Mouse (Mus musculus) liver, postnatal 0 days (tissue): ENCODE data around the gene Map3k7.

Source experiments
- CTCF ChIP-seq: sonication (generic); IDR thresholded peaks from 2 replicates; pipeline ENCODE4 v1.5.1; 2016; ENCODE audit warnings: antibody characterized with exemption, low read depth
- EP300 ChIP-seq: IDR thresholded peaks from 2 replicates; pipeline ENCODE4 v1.6.1; 2016; ENCODE audit warnings: antibody characterized with exemption, low read depth, mild to moderate bottlenecking

DNA sequence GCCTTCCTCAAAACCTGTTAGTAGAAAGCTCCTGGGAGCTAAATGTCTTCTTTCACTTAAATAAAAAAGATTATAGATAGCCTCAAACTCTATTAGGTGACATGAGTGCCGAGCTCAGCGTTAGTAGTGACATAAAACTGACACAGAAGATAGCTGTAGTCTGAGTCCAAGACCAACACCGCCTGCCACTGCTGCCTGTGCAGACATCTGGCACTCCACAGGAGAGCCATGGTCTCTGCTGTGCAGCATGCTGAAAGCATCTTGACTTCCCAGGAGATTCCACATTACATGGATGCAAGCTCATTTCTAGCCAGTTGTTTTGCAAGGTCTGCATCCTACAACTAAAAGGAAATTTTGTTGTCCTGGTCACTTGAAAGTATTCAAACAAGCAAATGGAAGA, 57.2 kb downstream of the Map3k7 start:
- no peak for TF ChIP-seq CTCF
- TF ChIP-seq EP300 = no peak
